Mouse (Mus musculus): ENCODE data around the gene Otog.

Otog gene

GRCm38 (mm10) chr7:46350119-46350702 lies 109.4 kb downstream of the Otog start:
- H3K4me3 ChIP-seq (replicated peaks; ENCODE audit: low read length) = no peak overlapping the region
- H3K36me3 ChIP-seq (ENCODE audit: insufficient read depth, low read length) = no peaks in the 10 kb centered on the region
- TF ChIP-seq CTCF (conservative IDR thresholded peaks at IDR 0.05; ENCODE audit: low read length) (no peak), POU5F1 (IDR thresholded peaks at IDR 0.05; ENCODE audit: borderline replicate concordance, low read length) (no peak), NANOG (IDR thresholded peaks at IDR 0.05; ENCODE audit: borderline replicate concordance, low read length) (no peak)
- no peaks in the 10 kb centered on the region for H3K9me3 ChIP-seq (ENCODE audit: low read length)
- H3K27me3 ChIP-seq (ENCODE audit: insufficient read depth, low read length) = peaks cover 47% of the 10 kb centered on the region
- no peaks in the 10 kb centered on the region; the same call in 1 of the 2 replicates for H3K4me1 ChIP-seq (replicated peaks; ENCODE audit: low read depth, low read length)

DNA sequence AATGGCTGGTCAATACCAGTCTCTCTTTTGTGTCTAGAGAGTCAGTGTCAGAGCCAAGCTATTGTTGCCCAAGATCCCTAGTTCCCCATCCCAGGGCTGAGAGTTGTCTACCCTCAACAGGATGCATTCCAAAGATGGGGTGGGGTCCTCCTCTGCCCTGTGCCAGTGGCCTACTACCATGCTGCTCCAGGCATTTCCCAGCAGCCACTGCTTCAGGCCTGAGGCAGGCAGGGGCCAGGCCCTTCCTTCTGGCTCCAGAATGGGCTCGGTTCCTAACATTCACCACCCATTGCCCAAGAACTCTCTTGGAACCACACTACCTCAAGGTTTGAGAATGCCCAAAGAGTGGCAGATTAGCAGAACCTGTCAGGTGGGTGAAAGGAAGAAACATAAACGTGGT lies 112.0 kb downstream of the Otog start:
- H3K4me3 ChIP-seq (replicated peaks; ENCODE audit: low read length) = no peak overlapping the region
- TF ChIP-seq POU5F1 (IDR thresholded peaks at IDR 0.05; ENCODE audit: borderline replicate concordance, low read length) (no peak), CTCF (conservative IDR thresholded peaks at IDR 0.05; ENCODE audit: low read length) (no peak), NANOG (IDR thresholded peaks at IDR 0.05; ENCODE audit: borderline replicate concordance, low read length) (no peak)
- H3K4me1 ChIP-seq (replicated peaks; ENCODE audit: low read depth, low read length) = no peaks in the 10 kb centered on the region; the same call in 1 of the 2 replicates
- H3K9me3 ChIP-seq (ENCODE audit: low read length) = no peaks in the 10 kb centered on the region
- H3K27me3 ChIP-seq (ENCODE audit: insufficient read depth, low read length) = peaks cover 40% of the 10 kb centered on the region
- no peaks in the 10 kb centered on the region for H3K36me3 ChIP-seq (ENCODE audit: insufficient read depth, low read length)

GRCm38 (mm10) chr7:46353216-46353615 lies 112.4 kb downstream of the Otog start:
- Histone ChIP-seq H3K4me1 (replicated peaks; ENCODE audit: low read depth, low read length) (no peaks in the 10 kb centered on the region; the same call in 1 of the 2 replicates), H3K36me3 (ENCODE audit: insufficient read depth, low read length) (no peaks in the 10 kb centered on the region)
- TF ChIP-seq POU5F1 (IDR thresholded peaks at IDR 0.05; ENCODE audit: borderline replicate concordance, low read length) (no peak), NANOG (IDR thresholded peaks at IDR 0.05; ENCODE audit: borderline replicate concordance, low read length) (no peak), CTCF (conservative IDR thresholded peaks at IDR 0.05; ENCODE audit: low read length) (no peak)

DNA sequence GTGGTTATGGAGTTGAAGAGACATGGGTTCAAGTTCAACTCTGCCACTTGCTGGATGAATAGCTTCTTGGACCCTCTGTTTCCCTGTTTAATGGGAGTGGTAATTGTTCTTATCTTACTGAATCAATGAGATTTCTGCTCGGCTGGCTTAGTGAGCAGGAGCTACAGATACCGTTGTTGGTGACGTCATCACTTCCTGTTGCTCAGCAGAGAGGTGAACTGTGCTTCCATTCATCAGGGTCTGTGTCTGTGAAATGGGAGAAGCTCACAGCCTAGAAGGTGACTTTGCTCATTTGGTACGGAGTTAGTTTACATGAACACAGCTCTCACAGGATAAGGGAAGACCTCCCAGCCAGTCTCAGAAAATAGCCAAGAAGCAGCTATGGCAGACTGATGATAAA lies 113.1 kb downstream of the Otog start:
- H3K9me3 ChIP-seq (ENCODE audit: low read length) = no peaks in the 10 kb centered on the region
- no peak for TF ChIP-seq POU5F1 (IDR thresholded peaks at IDR 0.05; ENCODE audit: borderline replicate concordance, low read length)
- TF ChIP-seq NANOG (IDR thresholded peaks at IDR 0.05; ENCODE audit: borderline replicate concordance, low read length) = no peak
- TF ChIP-seq CTCF (conservative IDR thresholded peaks at IDR 0.05; ENCODE audit: low read length) = no peak
- no peak overlapping the region for H3K4me3 ChIP-seq (replicated peaks; ENCODE audit: low read length)
- peaks cover 31% of the 10 kb centered on the region for H3K27me3 ChIP-seq (ENCODE audit: insufficient read depth, low read length)
- no peaks in the 10 kb centered on the region; the same call in 1 of the 2 replicates for H3K4me1 ChIP-seq (replicated peaks; ENCODE audit: low read depth, low read length)
- H3K36me3 ChIP-seq (ENCODE audit: insufficient read depth, low read length) = no peaks in the 10 kb centered on the region

More at GRCm38 (mm10) chr7:46353216-46353615, 112.4 kb downstream of the Otog start:
- no peaks in the 10 kb centered on the region for H3K9me3 ChIP-seq (ENCODE audit: low read length)
- H3K27me3 ChIP-seq (ENCODE audit: insufficient read depth, low read length) = peaks cover 35% of the 10 kb centered on the region
- H3K4me3 ChIP-seq (replicated peaks; ENCODE audit: low read length) = no peak overlapping the region
